Mouse (Mus musculus): ENCODE data around the gene Cercam. TPM values are rescaled to one million over a fixed set of nuclear protein-coding genes. Genes with fewer than 3 reads are reported as not detected.

Gene Cercam
- 24.6 and 25.9 TPM in 2 replicates for polyA plus RNA-seq (2011; ENCODE audit: insufficient read depth, insufficient read length, low read depth, missing spikeins)

- TF ChIP-seq POLR2A (IDR thresholded peaks at IDR 0.05; ENCODE audit: insufficient read depth, low read length), result no peak
- TF ChIP-seq EP300 (IDR thresholded peaks at IDR 0.05; ENCODE audit: insufficient read depth, low read depth, low read length), result no peak
- TF ChIP-seq CTCF (IDR thresholded peaks at IDR 0.05; ENCODE audit: low read depth, low read length), result peak; percentile 87
- no peak within 1 kb of the TSS for H3K27ac ChIP-seq (ENCODE audit: insufficient read depth, low read length)
- H3K9ac ChIP-seq (ENCODE audit: low read depth, poor library complexity, severe bottlenecking), result peak within 1 kb of the TSS; percentile 69
- H3K4me1 ChIP-seq (ENCODE audit: control insufficient read depth, insufficient read depth, low read length), result peaks cover 2% of the 10 kb centered on the region
- no peaks in the 10 kb centered on the region for H3K9me3 ChIP-seq (replicated peaks; ENCODE audit: control insufficient read depth, insufficient read depth, low read length, poor library complexity, severe bottlenecking)
- H3K27me3 ChIP-seq (ENCODE audit: control insufficient read depth, insufficient read depth, low read length, poor library complexity, severe bottlenecking), result no peaks in the 10 kb centered on the region
- H3K36me3 ChIP-seq (ENCODE audit: control insufficient read depth, insufficient read depth, low read length, poor library complexity, severe bottlenecking), result no peaks in the 10 kb centered on the region
- peak within 1 kb of the TSS; percentile 87 for H3K4me3 ChIP-seq (ENCODE audit: low read depth, low read length)
Measured at GRCm38 (mm10) chr2:29868949-29869645, at the start of gene Cercam. Cercam (plus strand) TSS chr2:29869164.

DNA sequence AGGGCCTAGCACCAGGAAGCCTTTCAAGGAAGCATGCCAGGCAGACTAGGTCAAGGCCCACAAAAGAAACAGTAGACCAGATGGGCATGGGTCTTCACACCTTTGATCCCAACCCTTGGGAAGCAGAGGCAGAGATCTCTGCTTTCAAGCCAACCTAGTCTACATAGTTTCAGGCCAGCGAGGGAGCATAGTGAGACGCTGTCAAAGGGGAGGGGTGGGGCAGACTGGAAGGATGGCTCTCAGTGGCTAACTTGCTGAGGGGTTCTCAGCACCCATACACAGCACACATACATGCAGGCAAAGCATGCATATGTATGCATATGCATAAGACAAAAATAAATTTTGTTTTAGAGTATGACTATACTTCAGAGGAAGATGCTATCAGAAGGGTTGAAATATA is 49.6 kb upstream of the Cercam start:
- no peak for TF ChIP-seq EP300 (IDR thresholded peaks at IDR 0.05; ENCODE audit: insufficient read depth, low read depth, low read length)
- Histone ChIP-seq H3K27me3 (ENCODE audit: control insufficient read depth, insufficient read depth, low read length, poor library complexity, severe bottlenecking) (no peaks in the 10 kb centered on the region), H3K36me3 (ENCODE audit: control insufficient read depth, insufficient read depth, low read length, poor library complexity, severe bottlenecking) (no peaks in the 10 kb centered on the region), H3K4me1 (ENCODE audit: control insufficient read depth, insufficient read depth, low read length) (peaks cover 6% of the 10 kb centered on the region), H3K4me3 (ENCODE audit: low read depth, low read length) (no peak overlapping the region), H3K9ac (ENCODE audit: low read depth, poor library complexity, severe bottlenecking) (no peak overlapping the region), H3K27ac (ENCODE audit: insufficient read depth, low read length) (no peak overlapping the region), H3K9me3 (replicated peaks; ENCODE audit: control insufficient read depth, insufficient read depth, low read length, poor library complexity, severe bottlenecking) (no peaks in the 10 kb centered on the region)

- H3K9ac ChIP-seq (ENCODE audit: low read depth, poor library complexity, severe bottlenecking), result peak within 1 kb of the TSS; percentile 37; the same call in 1 of the 2 replicates
- peak within 1 kb of the TSS; percentile 48 for H3K4me3 ChIP-seq (ENCODE audit: low read depth, low read length)
- peaks cover 6% of the 10 kb centered on the region for H3K4me1 ChIP-seq (ENCODE audit: control insufficient read depth, insufficient read depth, low read length)
- TF ChIP-seq CTCF (IDR thresholded peaks at IDR 0.05; ENCODE audit: low read depth, low read length) (no peak), POLR2A (IDR thresholded peaks at IDR 0.05; ENCODE audit: insufficient read depth, low read length) (no peak), EP300 (IDR thresholded peaks at IDR 0.05; ENCODE audit: insufficient read depth, low read depth, low read length) (peak; percentile 93)
- H3K36me3 ChIP-seq (ENCODE audit: control insufficient read depth, insufficient read depth, low read length, poor library complexity, severe bottlenecking), result no peaks in the 10 kb centered on the region
- no peaks in the 10 kb centered on the region for H3K9me3 ChIP-seq (replicated peaks; ENCODE audit: control insufficient read depth, insufficient read depth, low read length, poor library complexity, severe bottlenecking)
- H3K27me3 ChIP-seq (ENCODE audit: control insufficient read depth, insufficient read depth, low read length, poor library complexity, severe bottlenecking), result no peaks in the 10 kb centered on the region
- peak within 1 kb of the TSS; percentile 93 for H3K27ac ChIP-seq (ENCODE audit: insufficient read depth, low read length)
Measured at GRCm38 (mm10) chr2:29820025-29820817, 48.7 kb upstream of the Cercam start, which contains the start of gene Urm1. Urm1 (plus strand) TSS chr2:29820075.

DNA sequence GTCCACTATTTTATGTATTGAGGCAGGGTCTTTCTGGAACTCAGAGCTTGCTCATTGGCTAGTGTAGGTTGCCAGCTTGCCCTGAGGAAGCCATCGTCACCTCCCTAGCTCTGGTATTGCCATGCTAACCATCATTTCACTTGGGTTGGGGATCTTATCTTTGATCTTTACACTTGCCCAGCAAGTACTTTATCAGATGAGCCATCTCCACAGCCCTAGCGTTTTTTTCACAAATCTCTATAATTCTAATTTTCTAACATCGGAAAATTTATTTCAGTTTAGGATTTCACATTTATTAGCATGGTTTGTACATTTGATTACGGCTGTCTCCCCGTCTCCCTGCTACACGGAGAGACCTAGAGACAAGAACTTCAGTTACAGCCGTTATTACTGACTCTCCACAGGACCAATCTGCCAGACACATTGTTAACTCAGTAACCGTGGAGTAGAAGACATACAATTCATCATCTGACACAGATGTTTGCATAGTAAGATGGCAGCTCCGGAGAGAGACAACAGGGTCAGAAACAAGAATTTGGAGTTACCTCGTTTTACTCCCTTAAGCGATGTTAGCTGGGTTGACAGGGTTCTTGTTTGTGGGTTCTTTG is 42.5 kb upstream of the Cercam start:
- Histone ChIP-seq H3K9ac (ENCODE audit: low read depth, poor library complexity, severe bottlenecking) (peak overlapping the region; percentile 60), H3K27me3 (ENCODE audit: control insufficient read depth, insufficient read depth, low read length, poor library complexity, severe bottlenecking) (no peaks in the 10 kb centered on the region), H3K4me3 (ENCODE audit: low read depth, low read length) (peak overlapping the region; percentile 100), H3K27ac (ENCODE audit: insufficient read depth, low read length) (peak overlapping the region; percentile 73), H3K9me3 (replicated peaks; ENCODE audit: control insufficient read depth, insufficient read depth, low read length, poor library complexity, severe bottlenecking) (no peaks in the 10 kb centered on the region), H3K4me1 (ENCODE audit: control insufficient read depth, insufficient read depth, low read length) (no peaks in the 10 kb centered on the region), H3K36me3 (ENCODE audit: control insufficient read depth, insufficient read depth, low read length, poor library complexity, severe bottlenecking) (no peaks in the 10 kb centered on the region)
- TF ChIP-seq POLR2A (IDR thresholded peaks at IDR 0.05; ENCODE audit: insufficient read depth, low read length) (no peak), EP300 (IDR thresholded peaks at IDR 0.05; ENCODE audit: insufficient read depth, low read depth, low read length) (no peak), CTCF (IDR thresholded peaks at IDR 0.05; ENCODE audit: low read depth, low read length) (no peak)

GRCm38 (mm10) chr2:29826926-29827708 is 41.8 kb upstream of the Cercam start:
- peak overlapping the region; percentile 73 for H3K27ac ChIP-seq (ENCODE audit: insufficient read depth, low read length)
- TF ChIP-seq CTCF (IDR thresholded peaks at IDR 0.05; ENCODE audit: low read depth, low read length) (no peak), POLR2A (IDR thresholded peaks at IDR 0.05; ENCODE audit: insufficient read depth, low read length) (no peak), EP300 (IDR thresholded peaks at IDR 0.05; ENCODE audit: insufficient read depth, low read depth, low read length) (no peak)
- no peaks in the 10 kb centered on the region for H3K9me3 ChIP-seq (replicated peaks; ENCODE audit: control insufficient read depth, insufficient read depth, low read length, poor library complexity, severe bottlenecking)
- no peaks in the 10 kb centered on the region for H3K27me3 ChIP-seq (ENCODE audit: control insufficient read depth, insufficient read depth, low read length, poor library complexity, severe bottlenecking)
- H3K4me3 ChIP-seq (ENCODE audit: low read depth, low read length), result peak overlapping the region; percentile 100
- no peaks in the 10 kb centered on the region for H3K4me1 ChIP-seq (ENCODE audit: control insufficient read depth, insufficient read depth, low read length)
- no peaks in the 10 kb centered on the region for H3K36me3 ChIP-seq (ENCODE audit: control insufficient read depth, insufficient read depth, low read length, poor library complexity, severe bottlenecking)
- H3K9ac ChIP-seq (ENCODE audit: low read depth, poor library complexity, severe bottlenecking), result peak overlapping the region; percentile 60

Measured in ES-Bruce4 (cell line).